Mouse (Mus musculus) lung, adult 2 months (tissue): ENCODE results near the gene Mlip.

ENCODE experiments used
- CTCF ChIP-seq: fragments of 200-500 bp; IDR thresholded peaks from 2 replicates; pipeline ENCODE4 v1.5.1; 2011; ENCODE audit warnings: mild to moderate bottlenecking, low read length, control low read depth; ENCODE audit not compliant: insufficient read depth
- POLR2A ChIP-seq: fragments of 200-500 bp; IDR thresholded peaks from 2 replicates; pipeline ENCODE4 v1.6.1; 2011; ENCODE audit warnings: low read depth, mild to moderate bottlenecking, control low read depth, low read length, borderline replicate concordance; ENCODE audit errors: extremely low read depth

DNA sequence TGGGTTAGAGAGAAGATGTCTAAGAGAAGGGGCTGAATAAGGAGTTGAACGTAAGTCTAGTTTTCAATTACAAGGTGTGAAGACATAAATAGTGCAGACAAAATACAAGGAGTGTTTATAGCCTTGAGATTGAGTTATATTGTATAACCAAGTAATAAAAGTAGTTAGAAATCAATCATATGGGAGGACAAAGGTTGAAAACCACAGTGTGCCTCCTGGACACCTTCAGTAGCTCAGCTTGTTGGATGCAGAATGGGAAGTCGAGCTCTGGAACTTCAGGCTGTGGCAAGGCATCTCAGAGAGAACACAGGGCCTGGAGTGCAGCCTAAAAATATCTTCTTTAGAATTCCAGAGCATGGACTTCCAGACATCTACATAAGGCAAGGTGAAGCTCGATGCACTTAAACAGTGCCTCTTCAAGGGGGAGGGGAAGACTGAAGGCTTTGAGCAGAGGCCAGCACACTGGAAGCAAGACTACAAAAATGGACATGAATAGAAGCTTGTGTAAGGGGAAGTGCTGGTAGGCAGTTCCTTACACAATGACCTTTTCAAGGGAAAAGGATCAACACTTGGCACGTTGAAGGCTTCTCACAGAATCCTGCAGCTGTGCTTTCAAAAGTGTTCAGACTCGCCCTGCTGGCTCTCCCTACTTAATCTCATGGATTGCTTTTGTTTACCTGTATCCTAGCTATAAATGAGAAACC lies 76.2 kb downstream of the Mlip start:
- TF ChIP-seq CTCF (no peak), POLR2A (no peak)
